Mouse (Mus musculus): ENCODE data around the gene Col26a1. TPM values are rescaled to one million over a fixed set of nuclear protein-coding genes. Genes with fewer than 3 reads are reported as not detected.

Gene Col26a1
- polyA plus RNA-seq, 1 experiment from 2014 or later: 30.2 TPM

GRCm38 (mm10) chr5:136692784-136693183 is 190.2 kb downstream of the Col26a1 start, which contains the start of gene Myl10:
Myl10 (plus strand) TSS chr5:136693146.
- H3K27me3 ChIP-seq: no peaks in the 10 kb centered on the region
- WGBS: 91% methylated on average over 4 of the region's 4 CpGs
- no peak within 1 kb of the TSS for H3K4me2 ChIP-seq
- no peak within 1 kb of the TSS for H3K27ac ChIP-seq
- no peaks in the 10 kb centered on the region for H3K4me1 ChIP-seq (replicated peaks)
- H3K4me3 ChIP-seq: no peak within 1 kb of the TSS
- H3K36me3 ChIP-seq: no peaks in the 10 kb centered on the region
- no peak for ATAC-seq (ENCODE audit: low FRiP score)
- H3K9ac ChIP-seq: no peak within 1 kb of the TSS
- H3K9me3 ChIP-seq: no peaks in the 10 kb centered on the region

Other genes with a start within 250 kb of the Col26a1 start
- gene Myl10, start 190.1 kb downstream of the Col26a1 start, polyA plus RNA-seq (2015; fragmentation: Nextera tagmentation; extraction: Ambion mirVana): not detected in 2 replicates
- 118 and 125 TPM in 2 replicates for gene Ift22, start 24.9 kb upstream of the Col26a1 start, polyA plus RNA-seq (2015; fragmentation: Nextera tagmentation; extraction: Ambion mirVana)
- 398 and 404 TPM in 2 replicates for gene Fis1, start 70.1 kb upstream of the Col26a1 start, polyA plus RNA-seq (2015; fragmentation: Nextera tagmentation; extraction: Ambion mirVana)
- 0.21 and 0.35 TPM in 2 replicates for gene Cldn15, start 83.4 kb upstream of the Col26a1 start, polyA plus RNA-seq (2015; fragmentation: Nextera tagmentation; extraction: Ambion mirVana)
- gene Plod3, start 103.8 kb upstream of the Col26a1 start, polyA plus RNA-seq (2015; fragmentation: Nextera tagmentation; extraction: Ambion mirVana): 34.0 and 38.1 TPM in 2 replicates
- gene Znhit1, start 104.8 kb upstream of the Col26a1 start, polyA plus RNA-seq (2015; fragmentation: Nextera tagmentation; extraction: Ambion mirVana): 107 and 109 TPM in 2 replicates
- gene Vgf, start 143.2 kb upstream of the Col26a1 start, polyA plus RNA-seq (2015; fragmentation: Nextera tagmentation; extraction: Ambion mirVana): 1.6 and 1.9 TPM in 2 replicates
- gene Ap1s1, start 162.9 kb upstream of the Col26a1 start, polyA plus RNA-seq (2015; fragmentation: Nextera tagmentation; extraction: Ambion mirVana): 220 and 236 TPM in 2 replicates
- gene Serpine1, start 189.1 kb upstream of the Col26a1 start, polyA plus RNA-seq (2015; fragmentation: Nextera tagmentation; extraction: Ambion mirVana): 0.06 and 0.16 TPM in 2 replicates
- gene Trim56, start 233.0 kb upstream of the Col26a1 start, polyA plus RNA-seq (2015; fragmentation: Nextera tagmentation; extraction: Ambion mirVana): 2.4 and 2.8 TPM in 2 replicates

Measured in hindbrain, embryonic 13.5 days (tissue).